Mouse (Mus musculus): ENCODE data around the gene Serpina1e. TPM values are rescaled to one million over a fixed set of nuclear protein-coding genes. Genes with fewer than 3 reads are reported as not detected.

Gene Serpina1e
- not detected in 3 replicates for total RNA-seq (2017)

GRCm38 (mm10) chr12:103958798-103959197 lies at the start of gene Serpina1e:
Serpina1e (minus strand) TSS chr12:103958975.
- ATAC-seq (replicated peaks; ENCODE audit: insufficient number of reproducible peaks, low FRiP score, low TSS enrichment, poor library complexity, severe bottlenecking), result no peak

- no peak for ATAC-seq (replicated peaks; ENCODE audit: insufficient number of reproducible peaks, low FRiP score, low TSS enrichment, poor library complexity, severe bottlenecking)
Observed at GRCm38 (mm10) chr12:104004689-104005088, 45.9 kb upstream of the Serpina1e start.

- no peak for ATAC-seq (replicated peaks; ENCODE audit: insufficient number of reproducible peaks, low FRiP score, low TSS enrichment, poor library complexity, severe bottlenecking)
Observed at GRCm38 (mm10) chr12:104003238-104003612, 44.5 kb upstream of the Serpina1e start.

GRCm38 (mm10) chr12:104002569-104003237 lies 43.9 kb upstream of the Serpina1e start:
- ATAC-seq (replicated peaks; ENCODE audit: insufficient number of reproducible peaks, low FRiP score, low TSS enrichment, poor library complexity, severe bottlenecking), result no peak

GRCm38 (mm10) chr12:104000594-104000993 lies 41.8 kb upstream of the Serpina1e start:
- ATAC-seq (replicated peaks; ENCODE audit: insufficient number of reproducible peaks, low FRiP score, low TSS enrichment, poor library complexity, severe bottlenecking), result no peak

- no peak for ATAC-seq (replicated peaks; ENCODE audit: insufficient number of reproducible peaks, low FRiP score, low TSS enrichment, poor library complexity, severe bottlenecking)
Observed at GRCm38 (mm10) chr12:103999611-104000010, 40.8 kb upstream of the Serpina1e start.

GRCm38 (mm10) chr12:103996513-103996912 lies 37.7 kb upstream of the Serpina1e start:
- ATAC-seq (replicated peaks; ENCODE audit: insufficient number of reproducible peaks, low FRiP score, low TSS enrichment, poor library complexity, severe bottlenecking), result no peak

- 0 out of 2 replicates have a peak, but pooled peaks have one; percentile 34 for ATAC-seq (replicated peaks; ENCODE audit: insufficient number of reproducible peaks, low FRiP score, low TSS enrichment, poor library complexity, severe bottlenecking)
Observed at GRCm38 (mm10) chr12:103995292-103996072, 36.7 kb upstream of the Serpina1e start.

GRCm38 (mm10) chr12:103992945-103993344 lies 34.2 kb upstream of the Serpina1e start:
- ATAC-seq (replicated peaks; ENCODE audit: insufficient number of reproducible peaks, low FRiP score, low TSS enrichment, poor library complexity, severe bottlenecking), result no peak

- no peak for ATAC-seq (replicated peaks; ENCODE audit: insufficient number of reproducible peaks, low FRiP score, low TSS enrichment, poor library complexity, severe bottlenecking)
Observed at GRCm38 (mm10) chr12:103989857-103990256, 31.1 kb upstream of the Serpina1e start, which contains the start of gene Serpina11. Serpina11 (minus strand) TSS chr12:103989957.

- ATAC-seq (replicated peaks; ENCODE audit: insufficient number of reproducible peaks, low FRiP score, low TSS enrichment, poor library complexity, severe bottlenecking), result no peak
Observed at GRCm38 (mm10) chr12:103989514-103989767, 30.7 kb upstream of the Serpina1e start.

GRCm38 (mm10) chr12:103988754-103989513 lies 30.2 kb upstream of the Serpina1e start:
- no peak for ATAC-seq (replicated peaks; ENCODE audit: insufficient number of reproducible peaks, low FRiP score, low TSS enrichment, poor library complexity, severe bottlenecking)

- ATAC-seq (replicated peaks; ENCODE audit: insufficient number of reproducible peaks, low FRiP score, low TSS enrichment, poor library complexity, severe bottlenecking), result no peak
Observed at GRCm38 (mm10) chr12:103985868-103986267, 27.1 kb upstream of the Serpina1e start.

GRCm38 (mm10) chr12:103984935-103985334 lies 26.2 kb upstream of the Serpina1e start:
- no peak for ATAC-seq (replicated peaks; ENCODE audit: insufficient number of reproducible peaks, low FRiP score, low TSS enrichment, poor library complexity, severe bottlenecking)

GRCm38 (mm10) chr12:103981646-103982360 lies 23.0 kb upstream of the Serpina1e start:
- ATAC-seq (replicated peaks; ENCODE audit: insufficient number of reproducible peaks, low FRiP score, low TSS enrichment, poor library complexity, severe bottlenecking), result no peak

- no peak for ATAC-seq (replicated peaks; ENCODE audit: insufficient number of reproducible peaks, low FRiP score, low TSS enrichment, poor library complexity, severe bottlenecking)
Observed at GRCm38 (mm10) chr12:103978294-103978693, 19.5 kb upstream of the Serpina1e start.

GRCm38 (mm10) chr12:103977846-103978245 lies 19.1 kb upstream of the Serpina1e start:
- no peak for ATAC-seq (replicated peaks; ENCODE audit: insufficient number of reproducible peaks, low FRiP score, low TSS enrichment, poor library complexity, severe bottlenecking)

- no peak for ATAC-seq (replicated peaks; ENCODE audit: insufficient number of reproducible peaks, low FRiP score, low TSS enrichment, poor library complexity, severe bottlenecking)
Observed at GRCm38 (mm10) chr12:103977060-103977459, 18.3 kb upstream of the Serpina1e start.

GRCm38 (mm10) chr12:103971080-103971479 lies 12.3 kb upstream of the Serpina1e start:
- ATAC-seq (replicated peaks; ENCODE audit: insufficient number of reproducible peaks, low FRiP score, low TSS enrichment, poor library complexity, severe bottlenecking), result no peak
